Mouse (Mus musculus): ENCODE results near the gene Dpep1. TPM values are rescaled to one million over a fixed set of nuclear protein-coding genes. Genes with fewer than 3 reads are reported as not detected.
A peak's percentile ranks its signal among the peaks of the same experiment; 100 is the strongest.
"Not testable (repeated sequence)": the region's sequence is repeated elsewhere in the genome, so short reads cannot be mapped to it uniquely, and the experiment has no call there.

Gene Dpep1
- polyA plus RNA-seq, 1 experiment from 2014 or later, result not detected

- CTCF ChIA-PET, result interaction anchor here (1.4 kb wide), 1 partner anchor 10 kb away, joined by 5 read pairs; no protein-coding TSS in a partner anchor
- no peak for ATAC-seq
- in situ Hi-C loops (cut with MboI; ENCODE audit: low pct_unique_long_range_greater_than_20kb), result loop anchor here (5.0 kb wide), 1 partner anchor 305 kb away; no protein-coding TSS in a partner anchor
Observed at GRCm38 (mm10) chr8:123211876-123212275, 25.8 kb downstream of the Dpep1 start.

GRCm38 (mm10) chr8:123212321-123213117 is 26.5 kb downstream of the Dpep1 start, which contains the start of the genes Chmp1a and Spata33:
TSS of gene Chmp1a (minus strand) at chr8:123212763.
TSS of gene Spata33 (plus strand) at chr8:123212832.
- H3K27me3 ChIP-seq, result no peaks in the 10 kb centered on the region
- TF ChIP-seq CTCF (IDR thresholded peaks at IDR 0.05), result no peak
- in situ Hi-C loops (cut with MboI; ENCODE audit: low pct_unique_long_range_greater_than_20kb), result loop anchor here (5.0 kb wide), 1 partner anchor 305 kb away; no protein-coding TSS in a partner anchor
- DNase-seq (ENCODE audit: low read depth, low spot score), result peak; percentile 85
- ATAC-seq, result peak; percentile 82
- ChIA-PET POLR2A (interaction anchor here (0.6 to 1.2 kb wide), 3 partner anchors 9 to 14 kb away, joined by 3 read pairs; no protein-coding TSS in a partner anchor), CTCF (interaction anchor here (0.9 to 2.8 kb wide), 3 partner anchors 10 to 21 kb away, joined by 3 to 7 read pairs (median 5); no protein-coding TSS in a partner anchor)

More at GRCm38 (mm10) chr8:123211876-123212275, 25.8 kb downstream of the Dpep1 start:
- H3K27me3 ChIP-seq, result no peaks in the 10 kb centered on the region
- TF ChIP-seq CTCF (IDR thresholded peaks at IDR 0.05), result no peak
- DNase-seq (ENCODE audit: low read depth, low spot score), result no peak
- POLR2A ChIA-PET, result interaction anchor here (0.6 to 1.2 kb wide), 3 partner anchors 9 to 13 kb away, joined by 3 read pairs; no protein-coding TSS in a partner anchor

- no peak for TF ChIP-seq CTCF (IDR thresholded peaks at IDR 0.05)
- ATAC-seq, result peak; percentile 33
- H3K27me3 ChIP-seq, result no peaks in the 10 kb centered on the region
- POLR2A ChIA-PET, result interaction anchor here (0.9 to 1.1 kb wide), 2 partner anchors 15 to 166 kb away, joined by 3 read pairs; no protein-coding TSS in a partner anchor
- CTCF ChIA-PET, result interaction anchor here (0.9 to 2.8 kb wide), 3 partner anchors 11 to 20 kb away, joined by 3 to 7 read pairs (median 5); no protein-coding TSS in a partner anchor
- DNase-seq (ENCODE audit: low read depth, low spot score), result no peak
- in situ Hi-C loops (cut with MboI; ENCODE audit: low pct_unique_long_range_greater_than_20kb), result loop anchor here (5.0 kb wide), 1 partner anchor 306 kb away; no protein-coding TSS in a partner anchor
Observed at GRCm38 (mm10) chr8:123213118-123213772, 27.2 kb downstream of the Dpep1 start.

- ChIA-PET CTCF (no interaction called here), POLR2A (no interaction called here)
- no peaks in the 10 kb centered on the region for H3K27me3 ChIP-seq
- TF ChIP-seq CTCF (IDR thresholded peaks at IDR 0.05), result no peak
- DNase-seq (ENCODE audit: low read depth, low spot score), result no peak
- no peak for ATAC-seq
- in situ Hi-C loops (cut with MboI; ENCODE audit: low pct_unique_long_range_greater_than_20kb), result no loop called here
Observed at GRCm38 (mm10) chr8:123215430-123215829, 29.4 kb downstream of the Dpep1 start.

GRCm38 (mm10) chr8:123220917-123221316 is 34.9 kb downstream of the Dpep1 start:
- POLR2A ChIA-PET, result interaction anchor here (0.9 kb wide), 1 partner anchor 9 kb away, joined by 3 read pairs; the partner anchor contains the start of genes Chmp1a and Spata33
- ATAC-seq, result peak; percentile 41
- H3K27me3 ChIP-seq, result no peaks in the 10 kb centered on the region
- in situ Hi-C loops (cut with MboI; ENCODE audit: low pct_unique_long_range_greater_than_20kb), result no loop called here
- CTCF ChIA-PET, result no interaction called here
- peak; percentile 41 for DNase-seq (ENCODE audit: low read depth, low spot score)
- TF ChIP-seq CTCF (IDR thresholded peaks at IDR 0.05), result no peak

GRCm38 (mm10) chr8:123224278-123225266 is 38.5 kb downstream of the Dpep1 start, which contains the start of gene Cdk10:
TSS of gene Cdk10 (plus strand) at chr8:123224842.
- ChIA-PET CTCF (no interaction called here), POLR2A (interaction anchor here (0.6 to 1.4 kb wide), 4 partner anchors 10 to 30 kb away, joined by 3 to 13 read pairs (median 4); partner anchors contain the start of gene Vps9d1)
- in situ Hi-C loops (cut with MboI; ENCODE audit: low pct_unique_long_range_greater_than_20kb), result no loop called here
- peak; percentile 28 for ATAC-seq
- no peaks in the 10 kb centered on the region for H3K27me3 ChIP-seq
- no peak for TF ChIP-seq CTCF (IDR thresholded peaks at IDR 0.05)
- DNase-seq (ENCODE audit: low read depth, low spot score), result peak; percentile 48

GRCm38 (mm10) chr8:123228416-123228815 is 42.4 kb downstream of the Dpep1 start:
- DNase-seq (ENCODE audit: low read depth, low spot score) (no peak), ATAC-seq (no peak)
- TF ChIP-seq CTCF (IDR thresholded peaks at IDR 0.05), result no peak
- ChIA-PET POLR2A (no interaction called here), CTCF (no interaction called here)
- H3K27me3 ChIP-seq, result no peaks in the 10 kb centered on the region
- in situ Hi-C loops (cut with MboI; ENCODE audit: low pct_unique_long_range_greater_than_20kb), result no loop called here

GRCm38 (mm10) chr8:123230326-123230725 is 44.3 kb downstream of the Dpep1 start:
- ATAC-seq; DNase-seq (ENCODE audit: low read depth, low spot score); CTCF ChIA-PET; H3K27me3 ChIP-seq; in situ Hi-C loops (cut with MboI; ENCODE audit: low pct_unique_long_range_greater_than_20kb); POLR2A ChIA-PET: not testable (repeated sequence)

- ChIA-PET POLR2A (no interaction called here), CTCF (no interaction called here)
- no peak for ATAC-seq
- no peaks in the 10 kb centered on the region for H3K27me3 ChIP-seq
- DNase-seq (ENCODE audit: low read depth, low spot score), result no peak
- TF ChIP-seq CTCF (IDR thresholded peaks at IDR 0.05), result no peak
- in situ Hi-C loops (cut with MboI; ENCODE audit: low pct_unique_long_range_greater_than_20kb), result no loop called here
Observed at GRCm38 (mm10) chr8:123231742-123232141, 45.7 kb downstream of the Dpep1 start.
